Mouse (Mus musculus) hindbrain, embryonic 14.5 days (tissue): Measurements from ENCODE around the gene Cyp2c23. TPM values are rescaled to one million over a fixed set of nuclear protein-coding genes. Genes with fewer than 3 reads are reported as not detected.

Experiments used
- ATAC-seq: fragments of 200-750 bp; cut with Nextera tagmentation; 2 replicates; pipeline ENCODE4 v1.8.0; 2017; ENCODE audit warnings: moderate number of reproducible peaks, mild to moderate bottlenecking, moderate TSS enrichment, moderate library complexity; ENCODE audit not compliant: low FRiP score
- DNase-seq: peaks from one replicate; pipeline ENCODE4 v3.0.0-alpha.2; 2015; ENCODE audit warnings: low spot score
- H3K27ac ChIP-seq: fragments of 300-500 bp; sonication (generic); 2 replicates; pipeline ENCODE4 v1.5.1; 2014; ENCODE audit warnings: mild to moderate bottlenecking, moderate library complexity
- H3K27me3 ChIP-seq: fragments of 300-500 bp; sonication (generic); 2 replicates; pipeline ENCODE4 v1.6.1; 2014; ENCODE audit warnings: mild to moderate bottlenecking, low read length, mixed read lengths; ENCODE audit not compliant: control insufficient read depth, insufficient read depth
- H3K36me3 ChIP-seq: fragments of 300-500 bp; sonication (generic); replicated peaks from 2 replicates; pipeline ENCODE4 v1.6.1; 2014; ENCODE audit not compliant: control insufficient read depth, insufficient read depth
- H3K4me1 ChIP-seq: fragments of 300-500 bp; sonication (generic); replicated peaks from 2 replicates; pipeline ENCODE4 v1.6.1; 2014; ENCODE audit warnings: antibody characterized with exemption, low read length, mixed read lengths; ENCODE audit not compliant: control insufficient read depth, insufficient read depth
- H3K4me2 ChIP-seq: fragments of 300-500 bp; sonication (generic); replicated peaks from 2 replicates; pipeline ENCODE4 v1.6.1; 2014; ENCODE audit warnings: mild to moderate bottlenecking, moderate library complexity
- H3K4me3 ChIP-seq: fragments of 300-500 bp; sonication (generic); replicated peaks from 2 replicates; pipeline ENCODE4 v1.5.1; 2014; ENCODE audit warnings: mild to moderate bottlenecking, low read length
- H3K9ac ChIP-seq: fragments of 300-500 bp; sonication (generic); 2 replicates; pipeline ENCODE4 v1.6.1; 2014
- H3K9me3 ChIP-seq: fragments of 300-500 bp; sonication (generic); 2 replicates; pipeline ENCODE4 v1.6.1; 2016; ENCODE audit warnings: low read length; ENCODE audit not compliant: control insufficient read depth
- WGBS: fragments of 180-500 bp; shearing (Covaris S2); extraction: QIAGEN DNeasy Blood & Tissue Kit; methylation state at CpG from one replicate; pipeline ENCODE4 v1.1.7; 2014; 5-methylcytosine and 5-hydroxymethylcytosine counted together
- polyA plus RNA-seq: library from polyadenylated mRNA; unstranded; fragments of >200 nt; fragmentation: Nextera tagmentation; extraction: Ambion mirVana; gene quantifications from 2 replicates; pipeline ENCODE4 v1.2.1, GENCODE M21; 2014

The Cyp2c23 gene
- polyA plus RNA-seq, 1 experiment from 2014 or later, result not detected

GRCm38 (mm10) chr19:44032046-44032744 lies 3.2 kb upstream of the Cyp2c23 start:
- H3K9ac ChIP-seq, result no peak overlapping the region
- H3K4me2 ChIP-seq, result no peak overlapping the region
- H3K9me3 ChIP-seq, result no peaks in the 10 kb centered on the region
- H3K4me1 ChIP-seq, result no peaks in the 10 kb centered on the region
- no peak overlapping the region for H3K27ac ChIP-seq
- no peak for DNase-seq
- 89% methylated on average over 11 of the region's 11 CpGs for WGBS
- H3K36me3 ChIP-seq, result peaks cover 35% of the 10 kb centered on the region
- no peaks in the 10 kb centered on the region for H3K27me3 ChIP-seq
- H3K4me3 ChIP-seq, result no peak overlapping the region
- no peak for ATAC-seq

- Histone ChIP-seq H3K4me1 (no peaks in the 10 kb centered on the region), H3K9me3 (no peaks in the 10 kb centered on the region), H3K36me3 (peaks cover 15% of the 10 kb centered on the region), H3K27me3 (no peaks in the 10 kb centered on the region), H3K4me2 (no peak overlapping the region), H3K9ac (no peak overlapping the region), H3K4me3 (no peak overlapping the region), H3K27ac (no peak overlapping the region)
- WGBS, result 87% methylated on average over 5 of the region's 5 CpGs
- DNase-seq (no peak), ATAC-seq (no peak)
These were observed 1.0 kb upstream of the Cyp2c23 start for GRCm38 (mm10) chr19:44030024-44030423.

- Histone ChIP-seq H3K4me2 (no peak overlapping the region), H3K4me1 (no peaks in the 10 kb centered on the region), H3K27ac (no peak overlapping the region), H3K4me3 (no peak overlapping the region), H3K36me3 (no peaks in the 10 kb centered on the region; the same call in 1 of the 2 replicates), H3K9ac (no peak overlapping the region), H3K9me3 (no peaks in the 10 kb centered on the region), H3K27me3 (no peaks in the 10 kb centered on the region)
- no peak for DNase-seq
- no peak for ATAC-seq
- 67% methylated on average over 8 of the region's 8 CpGs for WGBS
These were observed 2.0 kb downstream of the Cyp2c23 start for GRCm38 (mm10) chr19:44026956-44027530.

- H3K4me2 ChIP-seq, result no peak overlapping the region
- no peak overlapping the region for H3K9ac ChIP-seq
These were observed 4.0 kb downstream of the Cyp2c23 start for GRCm38 (mm10) chr19:44024921-44025585.

GRCm38 (mm10) chr19:44023066-44023465 lies 5.9 kb downstream of the Cyp2c23 start:
- WGBS, result 78% methylated on average over 5 of the region's 5 CpGs
- H3K4me2 ChIP-seq, result no peak overlapping the region

More at GRCm38 (mm10) chr19:44024921-44025585, 4.0 kb downstream of the Cyp2c23 start:
- Histone ChIP-seq H3K27me3 (no peaks in the 10 kb centered on the region), H3K36me3 (no peaks in the 10 kb centered on the region), H3K9me3 (no peaks in the 10 kb centered on the region), H3K4me3 (no peak overlapping the region), H3K4me1 (no peaks in the 10 kb centered on the region), H3K27ac (no peak overlapping the region)
- 89% methylated on average over 13 of the region's 13 CpGs for whole genome bisulfite sequencing
- DNase-seq (no peak), ATAC-seq (no peak)

GRCm38 (mm10) chr19:44021502-44021901 lies 7.5 kb downstream of the Cyp2c23 start:
- ATAC-seq, result no peak
- H3K27me3 ChIP-seq, result no peaks in the 10 kb centered on the region
- WGBS, result 94% methylated on average over 4 of the region's 4 CpGs

More at GRCm38 (mm10) chr19:44023066-44023465, 5.9 kb downstream of the Cyp2c23 start:
- DNase-seq, result no peak
- Histone ChIP-seq H3K27ac (no peak overlapping the region), H3K27me3 (no peaks in the 10 kb centered on the region), H3K36me3 (no peaks in the 10 kb centered on the region), H3K9me3 (no peaks in the 10 kb centered on the region), H3K9ac (no peak overlapping the region), H3K4me3 (no peak overlapping the region), H3K4me1 (no peaks in the 10 kb centered on the region)
- no peak for ATAC-seq

GRCm38 (mm10) chr19:44019739-44020138 lies 9.3 kb downstream of the Cyp2c23 start:
- no peaks in the 10 kb centered on the region for H3K27me3 ChIP-seq
- DNase-seq (no peak), ATAC-seq (no peak)
- no peaks in the 10 kb centered on the region for H3K9me3 ChIP-seq
- no peak overlapping the region for H3K27ac ChIP-seq
- no peak overlapping the region for H3K9ac ChIP-seq
- no peak overlapping the region for H3K4me3 ChIP-seq
- no peak overlapping the region for H3K4me2 ChIP-seq
- no peaks in the 10 kb centered on the region for H3K4me1 ChIP-seq
- WGBS, result 65% methylated on average over 7 of the region's 7 CpGs
- H3K36me3 ChIP-seq, result no peaks in the 10 kb centered on the region

More at GRCm38 (mm10) chr19:44021502-44021901, 7.5 kb downstream of the Cyp2c23 start:
- H3K4me2 ChIP-seq, result no peak overlapping the region
- H3K36me3 ChIP-seq, result no peaks in the 10 kb centered on the region
- H3K4me3 ChIP-seq, result no peak overlapping the region
- no peak overlapping the region for H3K9ac ChIP-seq
- DNase-seq, result no peak
- H3K4me1 ChIP-seq, result no peaks in the 10 kb centered on the region
- no peak overlapping the region for H3K27ac ChIP-seq
- H3K9me3 ChIP-seq, result no peaks in the 10 kb centered on the region

- DNase-seq, result no peak
- ATAC-seq, result no peak
- H3K4me1 ChIP-seq, result no peaks in the 10 kb centered on the region
- no peaks in the 10 kb centered on the region for H3K27me3 ChIP-seq
- 90% methylated on average over 6 of the region's 6 CpGs for WGBS
- H3K9ac ChIP-seq, result no peak overlapping the region
- H3K4me2 ChIP-seq, result no peak overlapping the region
- H3K27ac ChIP-seq, result no peak overlapping the region
- no peaks in the 10 kb centered on the region for H3K36me3 ChIP-seq
- no peak overlapping the region for H3K4me3 ChIP-seq
- H3K9me3 ChIP-seq, result no peaks in the 10 kb centered on the region
These were observed 15.1 kb downstream of the Cyp2c23 start for GRCm38 (mm10) chr19:44013862-44014261.

GRCm38 (mm10) chr19:44008784-44009183 lies 20.2 kb downstream of the Cyp2c23 start:
- H3K9ac ChIP-seq, result no peak overlapping the region
- 80% methylated on average over 15 of the region's 15 CpGs for WGBS
- no peak overlapping the region for H3K4me3 ChIP-seq
- no peaks in the 10 kb centered on the region for H3K27me3 ChIP-seq
- ATAC-seq (no peak), DNase-seq (no peak)
- no peaks in the 10 kb centered on the region for H3K4me1 ChIP-seq
- H3K9me3 ChIP-seq, result no peaks in the 10 kb centered on the region
- H3K36me3 ChIP-seq, result no peaks in the 10 kb centered on the region
- no peak overlapping the region for H3K4me2 ChIP-seq
- no peak overlapping the region for H3K27ac ChIP-seq
